Mouse (Mus musculus) right cerebral cortex, adult 18-20 months (tissue): Measurements from ENCODE around the gene Tsen2.

ENCODE experiments used
- DNase-seq: peaks from one replicate; pipeline ENCODE4 v3.0.0; 2022; ENCODE audit warnings: mixed read lengths

The Tsen2 gene

DNA sequence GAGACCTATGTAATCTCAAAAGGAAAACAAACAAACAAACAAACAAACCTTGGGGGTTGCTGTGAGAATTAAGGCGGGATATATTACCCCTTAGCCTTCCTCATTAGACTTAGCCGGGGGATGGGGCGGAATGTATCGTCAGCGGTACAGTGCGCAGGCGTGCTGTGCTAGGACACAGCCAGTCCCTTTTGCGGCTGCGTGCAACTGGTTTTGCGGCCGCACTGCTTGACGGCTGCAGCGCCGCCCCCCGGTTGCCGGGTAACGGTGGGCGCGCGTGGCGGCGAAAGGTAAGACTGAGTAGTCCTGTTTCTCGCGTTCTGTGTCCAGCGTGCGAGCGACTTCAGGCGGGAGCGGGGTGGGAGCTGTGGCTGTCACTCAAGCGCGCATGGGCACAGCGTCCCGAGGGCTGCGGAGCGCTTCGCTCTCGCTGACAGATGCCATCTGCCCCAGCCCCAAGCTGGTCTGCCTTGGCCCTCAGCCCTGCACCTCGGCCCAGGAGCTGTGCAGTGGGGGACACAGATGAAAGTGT, at the start of gene Tsen2:
Gene Tsen2, plus strand, starts transcription at position 223 of the 529 bp plus-strand sequence.
- DNase-seq = peak; percentile 97

DNA sequence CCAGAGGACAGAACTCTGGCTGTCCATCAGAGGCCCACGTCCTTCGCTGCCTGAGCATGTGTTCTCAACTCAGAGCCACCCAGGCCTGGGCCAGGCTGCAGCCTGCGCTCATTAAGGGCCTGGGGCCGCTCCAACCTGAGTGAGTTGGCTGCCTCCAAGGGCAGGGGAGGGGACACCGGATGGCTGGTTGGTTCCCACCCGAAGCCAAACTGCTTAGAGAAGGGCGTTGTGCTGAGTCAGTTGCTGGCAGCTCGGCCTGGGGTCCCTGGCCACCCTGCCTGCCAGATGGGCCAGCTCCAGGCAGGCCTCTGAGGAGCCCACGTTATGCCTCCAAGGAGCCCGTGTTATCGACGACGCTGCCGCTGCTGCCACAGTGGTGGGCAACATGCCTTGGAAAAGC, 44.9 kb upstream of the Tsen2 start:
- DNase-seq = peak; percentile 38

- no peak for DNase-seq
These were observed 44.2 kb upstream of the Tsen2 start for GRCm38 (mm10) chr6:115500234-115500633.

GRCm38 (mm10) chr6:115501131-115501530, 43.3 kb upstream of the Tsen2 start:
- DNase-seq = no peak

- no peak for DNase-seq
These were observed 41.4 kb upstream of the Tsen2 start for GRCm38 (mm10) chr6:115503038-115503437.

GRCm38 (mm10) chr6:115503549-115504159, 40.8 kb upstream of the Tsen2 start:
- no peak for DNase-seq

- DNase-seq = no peak
These were observed 40.3 kb upstream of the Tsen2 start for GRCm38 (mm10) chr6:115504160-115504558.

DNA sequence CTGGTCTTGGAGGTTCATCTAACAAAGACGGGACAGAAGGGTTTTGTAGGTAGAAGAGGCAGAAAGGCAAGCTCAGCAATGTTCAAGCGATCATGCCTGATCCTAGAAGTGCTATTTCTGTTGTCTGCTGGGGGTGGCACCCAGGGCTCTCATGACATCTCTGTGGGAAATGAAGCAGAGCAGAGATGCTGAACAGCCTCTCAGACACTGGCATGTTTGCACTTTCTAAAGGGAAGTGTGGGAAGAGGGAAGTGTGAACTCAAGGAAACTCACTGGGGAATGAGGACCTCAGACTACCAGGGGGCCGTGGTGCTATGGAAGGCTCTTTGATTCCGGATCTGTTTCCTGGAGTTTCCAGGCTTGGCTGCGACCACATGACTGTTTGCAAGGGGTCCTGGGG, 39.5 kb upstream of the Tsen2 start:
- DNase-seq = peak; percentile 34

- no peak for DNase-seq
These were observed 38.0 kb upstream of the Tsen2 start for GRCm38 (mm10) chr6:115506425-115506824.

DNA sequence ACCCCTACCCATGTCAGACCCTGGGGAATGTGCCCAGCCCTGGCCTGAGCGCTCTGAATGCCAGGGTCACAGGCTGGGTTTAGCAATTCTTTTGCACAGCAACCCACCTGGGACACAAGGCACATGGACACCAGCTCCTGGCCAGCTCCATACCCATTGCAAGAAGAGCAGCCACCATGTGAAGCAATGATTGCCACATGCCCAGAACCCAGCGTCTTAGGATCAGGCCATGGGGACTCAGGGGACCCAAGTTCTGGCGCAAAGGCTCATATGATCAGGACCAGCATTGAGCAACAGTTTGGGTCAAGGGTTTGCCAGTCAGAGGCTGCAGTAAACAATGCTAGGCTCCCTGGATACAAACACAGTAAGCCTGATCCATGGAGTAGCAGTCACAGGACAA, 33.0 kb upstream of the Tsen2 start:
- no peak for DNase-seq

DNA sequence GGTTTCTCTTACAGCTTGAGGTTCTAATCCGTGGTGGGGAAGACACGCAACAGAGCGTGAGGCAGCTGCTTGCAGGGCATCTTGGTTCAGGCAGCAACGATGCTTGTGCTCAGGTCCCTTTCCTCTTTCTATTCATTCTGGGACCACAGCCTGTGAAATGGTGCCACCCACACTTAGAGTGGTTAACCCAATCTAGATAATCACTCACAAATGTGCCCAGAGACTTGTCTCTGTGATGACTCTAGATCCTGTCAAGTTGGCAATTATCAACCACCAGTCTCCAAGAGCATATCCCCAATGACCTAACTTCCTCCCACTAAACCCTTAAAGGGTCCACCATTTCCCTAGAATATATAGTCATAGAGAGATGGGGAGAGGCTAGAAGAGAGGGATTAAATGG, 31.3 kb upstream of the Tsen2 start:
- DNase-seq = no peak

GRCm38 (mm10) chr6:115517904-115518303, 26.6 kb upstream of the Tsen2 start:
- DNase-seq = no peak

GRCm38 (mm10) chr6:115518352-115518751, 26.1 kb upstream of the Tsen2 start:
- DNase-seq = no peak

DNA sequence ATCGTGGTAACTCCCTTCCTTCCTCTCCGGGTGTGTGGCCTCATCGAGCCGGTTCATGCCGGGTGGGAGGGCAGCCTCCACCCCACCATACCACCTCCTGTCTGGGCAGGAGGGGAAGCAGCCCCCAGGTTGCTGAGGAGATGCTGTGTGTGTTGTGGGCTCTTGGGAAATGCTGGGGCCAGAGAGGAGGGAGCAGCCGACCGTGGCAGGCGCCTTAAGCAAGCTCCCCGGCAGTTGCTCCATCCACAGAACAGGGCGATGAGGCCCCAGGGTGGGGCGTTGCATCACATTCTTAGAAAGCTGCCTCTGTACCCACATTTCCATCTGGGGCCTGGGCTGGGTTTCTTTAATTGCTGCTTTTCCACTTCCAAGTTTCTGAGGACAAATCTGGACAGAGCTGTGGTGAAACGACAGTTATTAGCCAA, 25.2 kb upstream of the Tsen2 start:
- no peak for DNase-seq

- DNase-seq = no peak
These were observed 22.5 kb upstream of the Tsen2 start for GRCm38 (mm10) chr6:115521923-115522322.

GRCm38 (mm10) chr6:115522691-115523146, 21.7 kb upstream of the Tsen2 start:
- no peak for DNase-seq

DNA sequence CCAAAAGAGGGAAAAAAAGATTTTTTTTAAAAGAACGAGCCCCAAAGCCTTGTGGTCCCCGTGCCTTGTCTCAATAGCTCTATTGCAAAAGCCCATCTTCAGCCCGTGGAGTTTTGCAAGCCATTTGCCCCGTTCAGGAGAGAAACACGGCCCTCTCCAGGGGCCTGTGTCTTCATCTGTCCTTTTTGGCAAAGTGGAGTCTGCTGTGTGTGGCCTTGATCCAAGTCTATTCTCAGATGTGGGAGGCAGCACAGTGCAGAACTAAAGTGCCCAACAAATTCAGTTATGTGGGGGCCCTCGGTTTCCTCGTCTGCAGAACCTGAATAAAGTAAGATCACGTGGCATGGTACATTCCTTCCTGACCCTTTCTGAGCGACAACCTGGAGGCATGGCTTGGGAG, 21.3 kb upstream of the Tsen2 start:
- peak; percentile 67 for DNase-seq

DNA sequence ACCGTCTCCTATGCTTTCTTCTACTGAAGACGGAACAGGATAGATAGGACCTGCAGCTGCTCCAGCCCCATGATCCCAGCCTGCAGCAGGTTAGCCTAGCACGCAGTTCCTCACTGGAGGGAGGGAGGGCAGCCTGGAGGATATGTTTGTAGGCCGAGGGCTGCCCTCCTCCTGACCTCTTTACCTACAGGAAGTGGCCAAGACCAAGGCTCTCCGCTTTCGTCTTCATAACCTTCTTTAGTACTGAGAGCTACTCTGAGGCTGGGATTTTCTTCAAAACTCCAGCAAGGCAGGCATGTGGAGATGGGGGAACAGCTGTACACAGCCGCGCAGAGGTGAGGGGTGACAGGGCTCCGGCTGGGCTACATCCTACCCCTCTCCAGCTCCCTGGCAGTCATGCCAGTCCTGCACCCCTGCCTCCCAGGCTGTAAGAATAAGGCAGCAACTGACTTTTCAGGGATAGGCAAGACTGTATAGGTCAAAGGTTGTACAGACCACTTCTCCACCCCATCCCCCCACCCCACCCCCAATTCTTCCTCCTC, 19.9 kb upstream of the Tsen2 start:
- no peak for DNase-seq

GRCm38 (mm10) chr6:115527418-115527817, 17.0 kb upstream of the Tsen2 start:
- no peak for DNase-seq

DNA sequence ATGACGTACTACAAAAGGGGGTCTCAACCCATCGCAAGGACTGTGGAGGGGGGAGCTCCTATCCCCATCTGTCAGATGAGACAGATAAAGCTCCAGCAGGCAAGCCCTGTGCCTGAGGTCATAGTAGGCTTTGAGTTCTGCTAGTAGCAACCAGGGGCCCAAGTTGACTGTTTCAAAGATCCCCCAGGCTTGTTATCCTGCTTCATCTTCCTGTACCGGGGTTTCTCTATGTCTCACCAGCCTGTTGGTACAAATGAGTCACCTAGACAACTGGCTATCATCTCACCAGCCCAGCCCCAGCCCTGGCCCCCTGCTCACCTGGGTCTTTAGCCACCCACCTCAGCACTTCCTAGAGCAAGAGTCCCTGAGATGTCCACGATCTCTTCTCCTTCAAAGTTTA, 16.1 kb upstream of the Tsen2 start:
- no peak for DNase-seq

DNA sequence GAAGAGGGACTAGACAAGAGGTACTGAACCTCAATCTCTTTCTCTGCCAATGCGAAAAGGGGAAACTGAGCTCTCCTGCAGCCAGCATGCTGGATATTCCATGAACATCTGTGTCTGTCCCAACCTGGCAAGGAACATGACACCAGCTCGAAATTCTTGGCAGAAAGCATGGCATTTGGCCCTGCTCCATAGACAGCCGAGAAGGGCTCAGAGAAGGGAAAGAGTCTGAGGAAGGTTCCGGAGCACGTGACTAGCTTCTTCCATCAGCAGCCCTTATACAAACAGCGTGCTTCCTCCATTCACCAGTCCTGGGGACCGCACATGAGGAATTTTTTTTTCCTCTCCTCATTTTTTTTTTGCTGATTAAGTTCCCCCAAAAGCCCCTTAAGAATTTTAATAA, 9.8 kb upstream of the Tsen2 start:
- DNase-seq = peak; percentile 27

GRCm38 (mm10) chr6:115536169-115536568, 8.3 kb upstream of the Tsen2 start:
- no peak for DNase-seq

DNA sequence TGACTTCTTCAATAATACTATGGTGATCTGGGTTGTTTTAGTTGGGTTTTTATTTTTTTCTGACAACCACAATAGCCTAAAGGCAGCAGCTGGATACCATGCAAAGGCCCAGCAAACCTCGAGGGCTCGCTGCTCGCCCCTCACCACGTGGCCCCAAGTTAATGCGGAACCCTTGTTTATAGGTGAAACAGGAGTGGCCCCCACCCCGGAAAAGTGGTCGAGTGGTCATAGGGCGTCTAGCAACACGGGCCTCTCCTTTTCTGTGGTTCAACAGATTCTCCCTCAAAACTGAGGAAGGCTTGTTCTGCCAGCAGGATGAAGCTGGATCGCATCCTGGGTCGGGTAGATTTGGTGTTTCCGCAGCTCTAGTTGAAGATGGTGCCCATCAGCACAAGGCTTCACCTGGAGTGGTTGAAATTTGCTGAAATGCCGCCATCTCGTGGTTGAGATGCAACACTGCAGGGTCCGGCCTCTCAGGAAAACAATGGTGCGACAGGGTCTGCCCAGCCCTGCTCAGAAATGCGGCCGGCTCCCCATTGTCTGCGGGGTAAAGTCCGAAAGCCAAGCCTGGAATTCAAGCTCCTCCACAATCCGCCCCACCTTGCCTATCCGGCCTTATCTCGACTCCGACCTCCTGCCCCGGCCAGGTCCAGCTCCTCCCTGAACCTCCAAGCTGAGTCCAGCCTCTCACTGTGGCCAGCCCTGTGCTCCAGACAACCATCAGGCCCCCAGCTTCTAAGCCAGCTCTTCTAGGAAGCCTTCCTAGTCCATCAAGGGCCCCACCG, 5.6 kb upstream of the Tsen2 start:
- peak; percentile 71 for DNase-seq
